Mouse (Mus musculus) hindlimb bud, embryonic 11.5 days (tissue): ENCODE data around the gene D11Wsu47e.

Source experiments
- DNase-seq: peaks from one replicate; pipeline ENCODE4 v3.0.0-alpha.2; 2012; ENCODE audit warnings: low read depth, low spot score; ENCODE audit errors: extremely low spot score

The D11Wsu47e gene

DNA sequence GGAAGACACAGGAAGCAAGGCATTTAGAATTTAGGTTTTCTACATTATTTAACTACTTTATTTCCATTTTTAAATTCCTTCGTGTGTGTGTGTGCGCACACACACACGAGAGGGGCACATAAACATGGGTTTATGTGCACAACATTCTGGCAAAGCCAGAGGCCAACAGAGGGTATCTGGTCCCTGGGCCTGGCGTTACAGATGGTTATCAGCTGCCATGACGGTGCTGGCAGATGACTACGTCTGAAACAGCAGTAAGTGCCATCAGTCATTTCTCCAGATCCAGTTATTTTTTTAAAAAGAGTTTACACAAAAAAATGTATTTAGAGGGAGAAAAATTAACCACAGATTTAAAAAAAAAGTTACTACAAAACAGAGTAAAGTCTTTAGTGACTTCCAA, 18.0 kb upstream of the D11Wsu47e start:
- no peak for DNase-seq

- DNase-seq: no peak
These were observed 17.6 kb upstream of the D11Wsu47e start for GRCm38 (mm10) chr11:113666648-113667047.

DNA sequence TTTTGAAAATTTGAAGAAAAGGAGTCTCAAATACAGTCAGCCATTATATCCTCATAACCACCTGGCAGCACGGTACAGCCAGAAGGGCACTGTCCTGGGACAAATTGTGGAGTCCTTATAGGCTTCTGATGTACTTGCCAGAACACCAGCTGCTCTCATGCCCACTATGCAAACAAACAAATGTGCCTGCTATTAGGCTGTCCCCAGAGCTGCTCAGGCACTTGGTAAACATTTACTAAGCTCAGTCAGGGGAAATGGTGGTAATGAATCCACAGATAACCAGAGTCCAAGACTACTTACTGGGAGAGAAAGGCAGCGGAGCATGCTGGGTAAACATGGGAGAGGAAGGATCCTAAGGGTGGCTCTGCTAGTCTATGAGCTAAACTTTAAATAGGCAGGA, 17.1 kb upstream of the D11Wsu47e start:
- no peak for DNase-seq

GRCm38 (mm10) chr11:113667704-113668103, 16.5 kb upstream of the D11Wsu47e start:
- no peak for DNase-seq

DNA sequence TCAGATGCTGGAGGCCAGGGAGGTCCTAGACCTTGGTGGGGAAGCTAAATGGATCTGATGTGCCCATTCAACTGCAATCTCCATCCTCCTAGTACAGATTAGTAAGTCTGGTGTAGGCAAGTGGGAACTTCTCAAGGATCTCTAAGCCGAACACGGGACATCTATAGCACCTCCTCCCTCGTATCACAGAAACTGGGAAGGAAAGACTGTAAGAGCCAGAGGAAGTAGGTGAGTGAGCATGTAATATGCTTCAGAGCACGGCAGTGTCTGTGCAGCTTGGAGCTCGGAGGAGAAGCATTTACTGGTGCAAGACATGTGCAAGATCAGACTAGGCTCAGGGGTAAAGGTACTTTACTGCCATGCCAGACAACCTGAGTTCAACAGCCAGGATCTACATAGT, 15.4 kb upstream of the D11Wsu47e start:
- no peak for DNase-seq

DNA sequence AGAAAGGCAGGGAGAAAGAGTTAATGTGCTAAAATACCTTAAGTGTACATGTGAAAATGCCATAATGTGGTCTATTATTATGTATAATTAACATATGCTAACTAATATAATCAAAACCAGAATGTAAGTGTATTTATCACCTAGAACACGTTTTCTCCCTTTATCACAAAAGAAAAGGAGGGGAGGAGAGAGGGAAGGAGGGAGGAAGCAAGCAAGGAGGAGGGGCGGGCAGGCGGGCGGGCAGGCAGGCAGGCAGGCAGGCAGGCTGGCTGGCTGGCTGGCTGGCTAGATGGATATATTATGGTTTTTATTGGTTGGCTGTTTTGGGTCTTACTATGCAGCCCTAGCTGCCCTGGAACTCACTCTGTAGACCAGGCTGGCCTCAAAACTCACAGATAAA, 14.5 kb upstream of the D11Wsu47e start:
- DNase-seq: no peak

- no peak for DNase-seq
These were observed 10.6 kb upstream of the D11Wsu47e start for GRCm38 (mm10) chr11:113673614-113674013.

DNA sequence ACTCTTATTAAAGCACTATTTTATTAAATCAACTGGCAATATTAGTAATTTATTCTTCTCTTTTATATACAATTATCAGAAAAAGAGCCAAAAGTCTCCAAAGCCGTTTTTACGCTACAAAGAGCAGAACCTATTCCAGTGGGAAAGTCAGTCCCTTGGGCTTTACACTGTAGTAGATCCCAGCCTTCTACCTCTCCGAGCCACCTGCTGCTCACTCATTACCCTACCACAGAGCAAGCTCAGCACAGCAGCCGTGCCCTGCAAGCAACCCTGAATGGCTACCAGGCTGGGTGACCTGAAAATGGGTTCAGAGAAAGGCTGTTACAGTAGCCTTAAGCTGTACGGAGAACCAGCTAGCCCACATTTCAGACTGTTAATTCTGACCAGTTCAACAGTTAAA, 9.6 kb upstream of the D11Wsu47e start:
- DNase-seq: no peak

GRCm38 (mm10) chr11:113676847-113677246, 7.4 kb upstream of the D11Wsu47e start:
- DNase-seq: no peak

- DNase-seq: no peak
These were observed 6.8 kb upstream of the D11Wsu47e start for GRCm38 (mm10) chr11:113677378-113677777.

DNA sequence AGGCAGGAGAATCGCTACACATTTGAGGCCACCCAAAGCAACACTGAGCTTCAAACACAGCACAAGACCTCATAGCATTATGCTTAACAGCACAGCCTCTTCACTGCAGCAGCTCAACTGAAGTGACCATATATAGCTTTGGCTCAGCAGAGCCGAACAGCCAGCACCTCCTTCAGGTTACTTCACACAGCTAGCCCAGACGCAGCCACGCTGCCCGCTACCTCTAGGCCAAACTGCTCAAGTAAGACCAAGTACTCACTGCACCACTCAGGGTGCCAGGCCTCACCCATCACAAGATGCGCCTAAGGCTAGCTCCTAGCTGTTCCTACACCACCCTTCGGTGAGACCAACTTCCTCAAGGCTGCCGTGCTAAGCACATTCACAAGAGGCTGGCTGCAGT, 5.8 kb upstream of the D11Wsu47e start:
- no peak for DNase-seq

GRCm38 (mm10) chr11:113680954-113681353, 3.3 kb upstream of the D11Wsu47e start:
- DNase-seq: no peak

DNA sequence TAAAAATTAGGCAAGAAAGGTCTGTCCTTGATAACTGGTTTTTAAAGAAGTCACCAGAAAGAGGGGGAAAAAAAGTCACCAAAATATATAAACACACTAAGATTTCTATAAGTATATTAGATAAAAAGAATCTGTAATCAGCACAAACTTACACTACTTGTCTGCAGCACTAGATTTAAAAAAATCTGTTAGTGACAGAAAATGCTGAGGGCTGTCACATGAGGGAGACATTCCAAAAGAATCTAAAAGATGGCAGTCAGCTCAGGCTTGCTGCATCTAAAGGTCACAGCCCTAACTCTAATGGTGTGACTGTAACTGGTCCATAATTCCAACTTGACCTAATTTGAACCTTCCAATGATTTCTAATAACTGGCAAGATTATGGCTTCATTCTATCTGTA, 2.2 kb upstream of the D11Wsu47e start:
- DNase-seq: no peak

- no peak for DNase-seq
These were observed 1.1 kb upstream of the D11Wsu47e start for GRCm38 (mm10) chr11:113682897-113683626.

- DNase-seq: no peak
These were observed 620 bp upstream of the D11Wsu47e start for GRCm38 (mm10) chr11:113683627-113683956.

DNA sequence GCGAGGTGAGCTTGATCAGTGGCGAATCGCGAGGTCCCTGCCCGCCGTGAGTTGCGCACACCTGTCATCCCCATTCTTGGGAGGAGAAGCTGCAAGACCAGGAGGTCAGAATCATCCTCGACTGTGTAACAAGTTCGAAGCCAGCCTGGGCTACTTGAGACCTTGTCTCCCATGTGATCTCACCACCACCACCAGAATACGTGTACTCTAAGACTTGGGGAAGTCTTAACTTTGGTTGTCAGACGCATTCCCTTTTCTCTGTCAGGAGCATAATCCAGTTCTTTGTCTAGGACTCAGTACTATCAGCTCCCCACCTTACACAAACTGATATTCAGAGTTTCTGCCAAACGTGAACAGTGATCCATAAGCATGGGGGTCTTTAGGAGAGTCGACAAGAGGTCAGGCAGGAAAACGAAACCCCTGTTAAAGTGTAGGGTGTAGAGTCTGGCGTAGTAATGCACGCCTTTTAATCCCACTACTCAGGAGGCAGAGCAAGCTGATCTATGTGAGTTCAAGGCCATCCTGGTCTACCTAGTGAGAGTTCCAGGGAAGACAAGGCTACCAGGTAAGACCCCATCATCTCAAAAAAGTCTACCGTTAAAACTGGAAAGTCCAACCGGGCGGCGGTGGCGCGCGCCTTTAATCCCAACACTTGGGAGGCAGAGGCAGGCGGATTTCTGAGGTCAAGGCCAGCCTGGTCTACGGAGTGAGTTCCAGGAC, 655 bp downstream of the D11Wsu47e start:
- DNase-seq: no peak

DNA sequence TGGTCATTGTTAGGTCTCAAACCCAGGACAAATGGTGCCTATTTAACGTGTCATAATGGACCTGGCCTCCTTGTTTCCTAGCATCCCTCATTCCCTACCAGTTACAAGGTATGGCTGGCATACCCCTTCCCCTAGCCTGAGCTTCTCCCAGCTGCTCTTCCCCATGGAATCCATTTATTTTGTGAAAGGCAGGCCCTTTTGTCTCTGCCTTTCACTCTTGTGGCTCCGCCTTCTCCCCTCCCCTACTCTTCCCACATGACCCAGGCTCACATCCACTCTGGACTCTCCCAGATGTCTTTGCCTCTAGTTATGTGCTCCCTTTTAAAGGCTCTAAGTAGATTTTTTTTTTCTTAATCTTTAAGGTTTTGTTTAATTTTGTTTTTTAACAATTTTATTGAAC, 2.8 kb downstream of the D11Wsu47e start:
- no peak for DNase-seq

DNA sequence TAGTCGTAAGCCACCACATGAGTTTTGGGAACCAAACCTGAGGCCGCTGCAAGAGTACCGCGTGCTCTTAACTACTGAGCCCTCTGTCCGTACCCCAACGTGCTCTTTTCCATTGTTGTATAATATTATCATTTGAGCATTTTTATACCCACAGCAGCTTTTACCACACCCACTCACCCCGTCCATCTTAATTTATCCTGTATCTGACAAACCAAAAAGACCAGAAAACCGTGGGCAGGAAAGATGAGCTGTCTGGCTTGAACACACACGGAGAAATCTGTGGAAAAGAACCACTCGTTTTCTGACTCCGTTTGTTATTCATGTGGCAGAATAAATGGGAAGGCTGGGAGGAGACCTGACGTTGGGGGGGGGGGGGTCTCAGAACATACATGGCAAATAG, 6.3 kb downstream of the D11Wsu47e start:
- no peak for DNase-seq

GRCm38 (mm10) chr11:113691318-113691717, 7.1 kb downstream of the D11Wsu47e start:
- no peak for DNase-seq

- no peak for DNase-seq
These were observed 7.6 kb downstream of the D11Wsu47e start for GRCm38 (mm10) chr11:113691851-113692250.

DNA sequence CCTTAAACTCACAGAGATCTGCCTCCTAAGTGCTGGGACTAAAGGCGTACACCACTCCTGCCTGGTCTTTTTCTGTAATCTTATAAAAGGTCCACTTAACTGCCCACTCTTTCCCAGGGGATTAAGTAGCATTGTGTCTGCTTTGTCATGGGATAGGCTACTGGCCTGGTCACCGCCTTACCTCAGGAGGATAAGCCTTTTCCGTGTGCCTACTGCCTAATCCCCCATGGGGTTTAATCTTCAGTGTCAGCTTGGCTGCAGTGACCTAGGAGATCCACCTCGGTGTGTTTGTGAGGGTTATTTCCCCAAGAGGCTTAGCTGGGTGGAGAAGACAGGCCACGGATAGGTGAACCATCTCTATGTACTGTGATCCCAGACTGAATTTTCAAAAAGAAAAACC, 13.4 kb downstream of the D11Wsu47e start:
- no peak for DNase-seq

- DNase-seq: no peak
These were observed 13.9 kb downstream of the D11Wsu47e start for GRCm38 (mm10) chr11:113698013-113698545.
